Mouse (Mus musculus): ENCODE results near the gene Cldn4. TPM values are rescaled to one million over a fixed set of nuclear protein-coding genes. Genes with fewer than 3 reads are reported as not detected.

The Cldn4 gene
- polyA plus RNA-seq, 2 experiments, result 0.29 to 0.35 TPM

GRCm38 (mm10) chr5:134973081-134973480, 26.3 kb upstream of the Cldn4 start:
- Histone ChIP-seq H3K27me3 (ENCODE audit: control insufficient read depth, insufficient read depth, low read length) (no peaks in the 10 kb centered on the region; the same call in 1 of the 2 replicates), H3K4me2 (ENCODE audit: low read depth) (no peak overlapping the region), H3K27ac (no peak overlapping the region), H3K9ac (replicated peaks) (no peak overlapping the region), H3K9me3 (ENCODE audit: control insufficient read depth, low read length) (no peaks in the 10 kb centered on the region), H3K4me3 (ENCODE audit: insufficient read depth in 1 of 2, low read depth in 2 of 2, low read length in 2 of 2) (no peak overlapping the region), H3K36me3 (replicated peaks; ENCODE audit: control insufficient read depth, insufficient read depth, low read depth) (no peaks in the 10 kb centered on the region), H3K4me1 (replicated peaks; ENCODE audit: control insufficient read depth in 2 of 2, insufficient read depth in 2 of 2, low read length in 1 of 2) (peaks cover 26 to 41% of the 10 kb centered on the region in 2 experiments)
- no peak for DNase-seq (ENCODE audit: low read depth in 3 of 3, low spot score in 3 of 3)
- ATAC-seq (ENCODE audit: insufficient read depth), result no peak
- TF ChIP-seq EP300 (IDR thresholded peaks at IDR 0.05; ENCODE audit: low read depth) (no peak), CTCF (IDR thresholded peaks at IDR 0.05; ENCODE audit: low read depth) (no peak)

- Histone ChIP-seq H3K9ac (replicated peaks) (no peak overlapping the region), H3K4me2 (ENCODE audit: low read depth) (no peak overlapping the region), H3K27me3 (ENCODE audit: control insufficient read depth, insufficient read depth, low read length) (no peaks in the 10 kb centered on the region; the same call in 1 of the 2 replicates), H3K4me1 (replicated peaks; ENCODE audit: control insufficient read depth in 2 of 2, insufficient read depth in 2 of 2, low read length in 1 of 2) (peaks cover 15 to 26% of the 10 kb centered on the region in 2 experiments), H3K27ac (no peak overlapping the region), H3K36me3 (replicated peaks; ENCODE audit: control insufficient read depth, insufficient read depth, low read depth) (no peaks in the 10 kb centered on the region), H3K4me3 (ENCODE audit: insufficient read depth in 1 of 2, low read depth in 2 of 2, low read length in 2 of 2) (no peak overlapping the region), H3K9me3 (ENCODE audit: control insufficient read depth, low read length) (no peaks in the 10 kb centered on the region)
- WGBS (ENCODE audit: insufficient replicate concordance), result 57% methylated on average over 8 of the region's 8 CpGs
- TF ChIP-seq CTCF (IDR thresholded peaks at IDR 0.05; ENCODE audit: low read depth) (no peak), EP300 (IDR thresholded peaks at IDR 0.05; ENCODE audit: low read depth) (no peak)
- no peak for DNase-seq (ENCODE audit: low read depth in 3 of 3, low spot score in 3 of 3)
- ATAC-seq (ENCODE audit: insufficient read depth), result no peak
Measured at GRCm38 (mm10) chr5:134970671-134971070, 23.9 kb upstream of the Cldn4 start.

- ATAC-seq (ENCODE audit: insufficient read depth), result no peak
- peaks cover 0 to 4% of the 10 kb centered on the region in 2 experiments; a peak in 1 of 4 replicates for H3K4me1 ChIP-seq (replicated peaks; ENCODE audit: control insufficient read depth in 2 of 2, insufficient read depth in 2 of 2, low read length in 1 of 2)
- TF ChIP-seq CTCF (IDR thresholded peaks at IDR 0.05; ENCODE audit: low read depth) (no peak), EP300 (IDR thresholded peaks at IDR 0.05; ENCODE audit: low read depth) (no peak)
- 70% methylated on average over 20 of the region's 20 CpGs for WGBS (ENCODE audit: insufficient replicate concordance)
- H3K9me3 ChIP-seq (ENCODE audit: control insufficient read depth, low read length), result no peaks in the 10 kb centered on the region
- DNase-seq (ENCODE audit: low read depth in 3 of 3, low spot score in 3 of 3), result no peak
- H3K36me3 ChIP-seq (replicated peaks; ENCODE audit: control insufficient read depth, insufficient read depth, low read depth), result no peaks in the 10 kb centered on the region
- no peaks in the 10 kb centered on the region for H3K27me3 ChIP-seq (ENCODE audit: control insufficient read depth, insufficient read depth, low read length)
- no peak overlapping the region for H3K9ac ChIP-seq (replicated peaks)
- H3K4me3 ChIP-seq (ENCODE audit: insufficient read depth in 1 of 2, low read depth in 2 of 2, low read length in 2 of 2), result no peak overlapping the region
- H3K4me2 ChIP-seq (ENCODE audit: low read depth), result no peak overlapping the region
- H3K27ac ChIP-seq, result no peak overlapping the region
Measured at GRCm38 (mm10) chr5:134967164-134967944, 20.6 kb upstream of the Cldn4 start.

GRCm38 (mm10) chr5:134965852-134966821, 19.4 kb upstream of the Cldn4 start:
- 4% methylated on average over 33 of the region's 33 CpGs for WGBS (ENCODE audit: insufficient replicate concordance)
- peak overlapping the region; percentile 81 for H3K4me2 ChIP-seq (ENCODE audit: low read depth)
- TF ChIP-seq CTCF (IDR thresholded peaks at IDR 0.05; ENCODE audit: low read depth) (peak; percentile 51), EP300 (IDR thresholded peaks at IDR 0.05; ENCODE audit: low read depth) (no peak)
- H3K4me3 ChIP-seq (ENCODE audit: insufficient read depth in 1 of 2, low read depth in 2 of 2, low read length in 2 of 2), result peak overlapping the region; percentile 29 to 51
- peak; percentile 39 to 56 (median 44) for DNase-seq (ENCODE audit: low read depth in 3 of 3, low spot score in 3 of 3)
- H3K27ac ChIP-seq, result no peak overlapping the region
- ATAC-seq (ENCODE audit: insufficient read depth), result peak; percentile 79
- no peaks in the 10 kb centered on the region for H3K9me3 ChIP-seq (ENCODE audit: control insufficient read depth, low read length)
- no peaks in the 10 kb centered on the region for H3K27me3 ChIP-seq (ENCODE audit: control insufficient read depth, insufficient read depth, low read length)
- peak overlapping the region; percentile 48 for H3K9ac ChIP-seq (replicated peaks)
- H3K4me1 ChIP-seq (replicated peaks; ENCODE audit: control insufficient read depth in 2 of 2, insufficient read depth in 2 of 2, low read length in 1 of 2), result peaks cover 0 to 3% of the 10 kb centered on the region in 2 experiments; a peak in 1 of 4 replicates
- no peaks in the 10 kb centered on the region for H3K36me3 ChIP-seq (replicated peaks; ENCODE audit: control insufficient read depth, insufficient read depth, low read depth)

All from liver, embryonic 14.5 days (tissue).